Mouse (Mus musculus): ENCODE data around the gene Neurog1. TPM values are rescaled to one million over a fixed set of nuclear protein-coding genes. Genes with fewer than 3 reads are reported as not detected.

Gene Neurog1
- not detected for total RNA-seq (2023)

DNA sequence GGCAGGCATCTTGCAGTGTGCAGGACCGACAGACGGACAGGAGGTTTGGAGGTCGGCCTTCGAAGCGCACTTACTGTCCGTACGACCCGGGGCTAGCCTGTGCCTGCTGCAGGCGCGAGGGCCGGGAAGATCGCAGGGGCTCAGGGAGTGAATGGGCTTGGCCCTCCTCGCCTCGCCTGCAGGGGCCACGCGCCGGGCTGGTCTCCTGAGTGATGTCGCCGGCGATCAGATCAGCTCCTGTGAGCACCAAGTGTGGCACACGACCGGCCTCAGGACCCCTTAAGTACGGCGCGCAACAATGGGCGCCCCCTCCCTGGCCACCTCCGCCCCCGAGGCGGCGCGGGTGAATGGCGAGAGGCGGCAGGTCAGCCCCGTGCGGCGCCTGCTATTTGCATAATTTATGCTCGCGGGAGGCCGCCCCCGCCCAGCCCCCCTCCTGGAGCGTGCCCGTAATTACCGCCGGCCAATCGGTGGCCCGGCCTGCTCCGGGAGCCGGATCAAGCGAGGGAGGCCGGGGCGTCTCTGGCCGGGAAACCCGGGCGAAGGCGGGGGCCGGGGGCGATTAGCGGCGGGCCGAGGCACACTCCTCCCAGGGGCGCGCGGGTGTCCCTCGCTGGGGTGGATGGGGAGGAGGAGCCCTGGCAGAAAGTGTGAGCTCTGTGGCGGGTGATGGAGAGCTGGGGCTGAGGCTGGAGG lies at the start of gene Neurog1:
Neurog1 (minus strand) TSS at position 240 of the 696 bp plus-strand sequence.

GRCm38 (mm10) chr13:56295943-56296658 lies 44.1 kb upstream of the Neurog1 start, which contains the start of gene Cxcl14:
Gene Cxcl14, minus strand, starts transcription at chr13:56296551.

Other genes with a start within 250 kb of the Neurog1 start
- gene H2afy, start 115.8 kb downstream of the Neurog1 start, total RNA-seq (2023), result 100 to 1,000 TPM; 288 to 301 TPM
- 1 to 10 TPM; 1.8 to 3.0 TPM for gene Tifab, start 73.3 kb downstream of the Neurog1 start, total RNA-seq (2023)
- gene Cxcl14, start 44.4 kb upstream of the Neurog1 start, total RNA-seq (2023), result not detected
- gene Gm3045, start 174.4 kb upstream of the Neurog1 start, total RNA-seq (2023), result not detected
- gene Slc25a48, start 186.2 kb upstream of the Neurog1 start, total RNA-seq (2023), result not detected
- gene Il9, start 230.1 kb upstream of the Neurog1 start, total RNA-seq (2023), result not detected

Data from B cell, adult 67 days (primary cell).